Mouse (Mus musculus): Measurements from ENCODE around the gene Ralgapa2. TPM values are rescaled to one million over a fixed set of nuclear protein-coding genes. Genes with fewer than 3 reads are reported as not detected.
"Not testable (repeated sequence)": the region's sequence is repeated elsewhere in the genome, so short reads cannot be mapped to it uniquely, and the experiment has no call there.

The Ralgapa2 gene
- polyA plus RNA-seq, 1 experiment from 2014 or later: 9.9 TPM

- no peaks in the 10 kb centered on the region for H3K9me3 ChIP-seq (replicated peaks)
- WGBS: 88% methylated on average over 2 of the region's 2 CpGs
- H3K4me2 ChIP-seq: no peak overlapping the region
- H3K9ac ChIP-seq (replicated peaks): no peak overlapping the region
- H3K4me1 ChIP-seq: peaks cover 9% of the 10 kb centered on the region; the same call in 1 of the 2 replicates
- ATAC-seq (ENCODE audit: low FRiP score): no peak
- H3K36me3 ChIP-seq: no peaks in the 10 kb centered on the region
- H3K27ac ChIP-seq (replicated peaks): no peak overlapping the region
- no peaks in the 10 kb centered on the region for H3K27me3 ChIP-seq (replicated peaks)
- H3K4me3 ChIP-seq (replicated peaks): no peak overlapping the region
Observed at GRCm38 (mm10) chr2:146468898-146469297, 43.2 kb downstream of the Ralgapa2 start.

- Histone ChIP-seq H3K4me2 (no peak overlapping the region), H3K4me1 (peaks cover 9% of the 10 kb centered on the region; the same call in 1 of the 2 replicates), H3K9me3 (replicated peaks) (no peaks in the 10 kb centered on the region), H3K4me3 (replicated peaks) (no peak overlapping the region), H3K9ac (replicated peaks) (no peak overlapping the region), H3K27ac (replicated peaks) (no peak overlapping the region), H3K27me3 (replicated peaks) (no peaks in the 10 kb centered on the region), H3K36me3 (no peaks in the 10 kb centered on the region)
- ATAC-seq (ENCODE audit: low FRiP score): no peak
- 88% methylated on average over 4 of the region's 4 CpGs for WGBS
Observed at GRCm38 (mm10) chr2:146468016-146468415, 44.1 kb downstream of the Ralgapa2 start.

GRCm38 (mm10) chr2:146466811-146467210, 45.3 kb downstream of the Ralgapa2 start:
- not testable (repeated sequence) for H3K9ac ChIP-seq (replicated peaks); H3K27ac ChIP-seq (replicated peaks); H3K27me3 ChIP-seq (replicated peaks); H3K36me3 ChIP-seq; H3K4me3 ChIP-seq (replicated peaks); ATAC-seq (ENCODE audit: low FRiP score); H3K4me1 ChIP-seq; H3K9me3 ChIP-seq (replicated peaks); H3K4me2 ChIP-seq
- 80% methylated on average over 3 of the region's 3 CpGs for WGBS

GRCm38 (mm10) chr2:146457494-146457893, 54.6 kb downstream of the Ralgapa2 start:
- Histone ChIP-seq H3K4me2 (no peak overlapping the region), H3K4me1 (no peaks in the 10 kb centered on the region), H3K27me3 (replicated peaks) (no peaks in the 10 kb centered on the region), H3K27ac (replicated peaks) (no peak overlapping the region), H3K4me3 (replicated peaks) (no peak overlapping the region), H3K9me3 (replicated peaks) (no peaks in the 10 kb centered on the region), H3K36me3 (no peaks in the 10 kb centered on the region), H3K9ac (replicated peaks) (no peak overlapping the region)
- no peak for ATAC-seq (ENCODE audit: low FRiP score)
- 77% methylated on average over 2 of the region's 2 CpGs for WGBS

- Histone ChIP-seq H3K9me3 (replicated peaks) (no peaks in the 10 kb centered on the region), H3K9ac (replicated peaks) (no peak overlapping the region), H3K27me3 (replicated peaks) (no peaks in the 10 kb centered on the region), H3K4me2 (no peak overlapping the region), H3K4me3 (replicated peaks) (no peak overlapping the region), H3K27ac (replicated peaks) (no peak overlapping the region), H3K36me3 (no peaks in the 10 kb centered on the region), H3K4me1 (no peaks in the 10 kb centered on the region)
- no peak for ATAC-seq (ENCODE audit: low FRiP score)
- 80% methylated on average over 7 of the region's 7 CpGs for WGBS
Observed at GRCm38 (mm10) chr2:146456612-146457011, 55.5 kb downstream of the Ralgapa2 start.

- H3K4me3 ChIP-seq (replicated peaks): no peak overlapping the region
- no peak for ATAC-seq (ENCODE audit: low FRiP score)
- WGBS: 93% methylated on average over 4 of the region's 4 CpGs
- no peaks in the 10 kb centered on the region for H3K36me3 ChIP-seq
- no peaks in the 10 kb centered on the region for H3K9me3 ChIP-seq (replicated peaks)
- no peak overlapping the region for H3K27ac ChIP-seq (replicated peaks)
- no peak overlapping the region for H3K4me2 ChIP-seq
- no peak overlapping the region for H3K9ac ChIP-seq (replicated peaks)
- no peaks in the 10 kb centered on the region for H3K4me1 ChIP-seq
- no peaks in the 10 kb centered on the region for H3K27me3 ChIP-seq (replicated peaks)
Observed at GRCm38 (mm10) chr2:146456062-146456461, 56.1 kb downstream of the Ralgapa2 start.

GRCm38 (mm10) chr2:146444009-146444408, 68.1 kb downstream of the Ralgapa2 start:
- no peaks in the 10 kb centered on the region for H3K9me3 ChIP-seq (replicated peaks)
- no peak for ATAC-seq (ENCODE audit: low FRiP score)
- no peak overlapping the region for H3K9ac ChIP-seq (replicated peaks)
- H3K27ac ChIP-seq (replicated peaks): no peak overlapping the region
- H3K4me3 ChIP-seq (replicated peaks): no peak overlapping the region
- no peaks in the 10 kb centered on the region for H3K4me1 ChIP-seq
- WGBS: 85% methylated on average over 3 of the region's 3 CpGs
- H3K36me3 ChIP-seq: peaks cover 3% of the 10 kb centered on the region; the same call in 1 of the 2 replicates
- H3K4me2 ChIP-seq: no peak overlapping the region
- H3K27me3 ChIP-seq (replicated peaks): no peaks in the 10 kb centered on the region

GRCm38 (mm10) chr2:146443291-146443875, 68.8 kb downstream of the Ralgapa2 start:
- H3K27ac ChIP-seq (replicated peaks): no peak overlapping the region
- H3K4me1 ChIP-seq: no peaks in the 10 kb centered on the region
- peaks cover 3% of the 10 kb centered on the region; the same call in 1 of the 2 replicates for H3K36me3 ChIP-seq
- ATAC-seq (ENCODE audit: low FRiP score): no peak
- H3K4me3 ChIP-seq (replicated peaks): no peak overlapping the region
- H3K4me2 ChIP-seq: no peak overlapping the region
- no peak overlapping the region for H3K9ac ChIP-seq (replicated peaks)
- no peaks in the 10 kb centered on the region for H3K9me3 ChIP-seq (replicated peaks)
- H3K27me3 ChIP-seq (replicated peaks): no peaks in the 10 kb centered on the region
- WGBS: 96% methylated on average over 9 of the region's 9 CpGs

- Histone ChIP-seq H3K36me3 (peaks cover 3% of the 10 kb centered on the region; the same call in 1 of the 2 replicates), H3K9me3 (replicated peaks) (no peaks in the 10 kb centered on the region), H3K9ac (replicated peaks) (no peak overlapping the region), H3K27me3 (replicated peaks) (no peaks in the 10 kb centered on the region), H3K4me2 (no peak overlapping the region), H3K4me1 (no peaks in the 10 kb centered on the region), H3K27ac (replicated peaks) (no peak overlapping the region), H3K4me3 (replicated peaks) (no peak overlapping the region)
- no peak for ATAC-seq (ENCODE audit: low FRiP score)
- WGBS: 89% methylated on average over 4 of the region's 4 CpGs
Observed at GRCm38 (mm10) chr2:146441711-146442110, 70.4 kb downstream of the Ralgapa2 start.

- no peak overlapping the region for H3K9ac ChIP-seq (replicated peaks)
- no peaks in the 10 kb centered on the region for H3K9me3 ChIP-seq (replicated peaks)
- WGBS: 94% methylated on average over 3 of the region's 3 CpGs
- no peaks in the 10 kb centered on the region for H3K27me3 ChIP-seq (replicated peaks)
- ATAC-seq (ENCODE audit: low FRiP score): no peak
- H3K4me3 ChIP-seq (replicated peaks): no peak overlapping the region
- H3K36me3 ChIP-seq: peaks cover 20% of the 10 kb centered on the region
- H3K4me2 ChIP-seq: no peak overlapping the region
- no peaks in the 10 kb centered on the region for H3K4me1 ChIP-seq
- no peak overlapping the region for H3K27ac ChIP-seq (replicated peaks)
Observed at GRCm38 (mm10) chr2:146428751-146429150, 83.4 kb downstream of the Ralgapa2 start.

GRCm38 (mm10) chr2:146427380-146427779, 84.8 kb downstream of the Ralgapa2 start:
- no peak for ATAC-seq (ENCODE audit: low FRiP score)
- Histone ChIP-seq H3K36me3 (peaks cover 20% of the 10 kb centered on the region), H3K4me1 (no peaks in the 10 kb centered on the region), H3K9ac (replicated peaks) (no peak overlapping the region), H3K27ac (replicated peaks) (no peak overlapping the region), H3K4me3 (replicated peaks) (no peak overlapping the region), H3K27me3 (replicated peaks) (no peaks in the 10 kb centered on the region), H3K4me2 (no peak overlapping the region), H3K9me3 (replicated peaks) (no peaks in the 10 kb centered on the region)
- WGBS: 94% methylated on average over 3 of the region's 3 CpGs

- H3K9me3 ChIP-seq (replicated peaks): no peaks in the 10 kb centered on the region
- H3K4me3 ChIP-seq (replicated peaks): no peak overlapping the region
- no peak for ATAC-seq (ENCODE audit: low FRiP score)
- no peaks in the 10 kb centered on the region for H3K4me1 ChIP-seq
- no peak overlapping the region for H3K27ac ChIP-seq (replicated peaks)
- peaks cover 12% of the 10 kb centered on the region for H3K36me3 ChIP-seq
- H3K9ac ChIP-seq (replicated peaks): no peak overlapping the region
- WGBS: 97% methylated on average over 7 of the region's 7 CpGs
- H3K4me2 ChIP-seq: no peak overlapping the region
- no peaks in the 10 kb centered on the region for H3K27me3 ChIP-seq (replicated peaks)
Observed at GRCm38 (mm10) chr2:146426321-146426720, 85.8 kb downstream of the Ralgapa2 start.

Data from neural tube, embryonic 15.5 days (tissue).